Mouse (Mus musculus): ENCODE measurements around the gene Epyc. TPM values are rescaled to one million over a fixed set of nuclear protein-coding genes. Genes with fewer than 3 reads are reported as not detected.

Epyc gene
- not detected in 2 replicates for total RNA-seq (2021)
- long read RNA-seq = 0 reads

DNA sequence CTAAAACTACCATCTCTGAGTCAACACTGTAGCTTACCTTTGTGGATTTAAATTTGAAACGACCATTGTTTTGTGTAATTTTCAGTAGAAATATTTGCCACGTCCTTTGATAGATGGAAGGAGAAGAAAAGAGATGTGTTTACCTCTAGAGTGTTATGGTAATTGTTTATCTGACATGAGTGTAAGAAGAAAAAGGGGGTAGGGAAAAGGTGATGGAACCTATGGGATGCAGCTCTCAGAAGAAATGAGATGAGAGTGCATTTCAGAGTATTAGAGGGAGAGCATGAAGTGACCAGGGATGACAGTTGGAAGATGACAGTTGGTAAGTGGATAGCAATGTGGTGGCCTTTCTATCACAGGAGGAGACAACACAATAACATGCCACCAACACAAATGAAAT is at the start of gene Epyc:
Gene Epyc, plus strand, starts transcription at position 301 of the 400 bp plus-strand sequence.
- DNase-seq = no peak

DNA sequence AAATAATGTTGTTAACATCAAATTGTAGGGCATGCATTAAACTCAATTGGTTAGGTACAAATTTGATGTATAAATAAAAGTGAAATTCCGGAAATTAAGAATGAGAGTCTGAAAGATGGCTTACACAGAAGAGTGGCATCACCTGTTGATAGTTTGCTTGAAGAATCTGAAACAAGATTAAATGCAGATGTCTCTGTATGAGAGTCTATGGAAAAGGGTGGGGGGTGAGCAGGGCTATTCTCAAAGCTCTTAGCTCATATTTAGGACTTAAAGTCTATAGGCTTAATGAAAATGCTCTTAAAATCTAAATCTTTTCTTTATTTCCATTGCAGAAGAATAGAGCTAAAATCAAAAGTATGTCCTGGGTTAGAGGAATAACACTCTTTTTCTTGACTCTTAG is 48.2 kb upstream of the Epyc start:
- DNase-seq = no peak

DNA sequence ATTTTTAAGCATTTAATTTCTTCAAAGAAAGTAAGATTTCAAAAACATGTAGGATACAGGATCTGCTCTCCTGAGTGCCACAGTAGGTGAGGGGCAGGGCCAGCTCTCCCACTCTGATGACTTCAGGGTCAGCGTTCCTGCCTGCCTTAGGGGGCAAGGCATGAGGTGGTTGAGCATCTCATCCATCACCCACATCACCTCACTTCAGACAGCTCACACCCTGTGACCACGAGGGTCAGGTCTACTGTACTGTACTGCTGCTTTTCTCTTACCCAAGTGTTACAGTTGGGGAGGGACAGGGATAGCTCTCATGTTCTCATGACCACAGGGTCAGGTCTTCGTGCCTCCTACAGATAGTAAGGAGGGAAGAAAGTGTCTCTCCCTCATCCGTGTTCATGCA is 42.1 kb upstream of the Epyc start:
- DNase-seq = no peak

DNA sequence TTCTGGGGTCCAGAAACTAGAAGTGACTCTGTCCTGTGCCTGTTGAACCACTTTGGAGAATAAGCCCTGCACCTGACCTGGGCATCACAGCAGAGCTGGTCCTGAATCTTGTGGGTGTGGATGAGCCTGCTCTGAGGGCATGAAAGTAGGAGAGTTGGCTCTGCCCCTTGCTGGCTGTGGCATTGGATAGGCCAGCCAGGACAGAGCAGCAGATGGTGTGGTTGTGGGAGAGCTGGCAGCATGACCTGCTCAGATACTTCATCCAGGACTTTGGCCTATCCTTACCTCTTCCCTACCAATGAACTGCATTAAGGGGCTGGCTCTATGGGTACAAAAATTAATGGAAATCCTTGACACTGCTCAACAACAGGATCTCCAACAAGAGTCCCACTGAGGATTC is 40.6 kb upstream of the Epyc start:
- no peak for DNase-seq

DNA sequence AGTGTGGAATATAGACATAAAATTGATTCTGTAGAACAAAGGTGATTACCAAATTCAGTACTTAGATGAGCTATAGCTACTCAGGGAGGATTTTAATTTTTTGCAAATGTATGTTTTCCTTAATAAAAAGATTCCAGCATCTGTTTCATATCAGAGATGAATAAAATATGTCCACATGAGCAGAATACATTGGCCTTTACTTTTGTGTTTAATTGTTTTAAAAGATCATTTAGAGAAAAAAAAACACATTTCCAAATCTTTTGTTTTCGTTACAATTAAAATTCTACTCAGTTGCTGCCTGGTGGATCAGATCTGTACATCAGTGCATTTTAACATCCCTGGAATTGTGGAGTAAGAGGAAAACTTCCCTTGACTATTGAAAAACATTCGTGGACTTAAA is 37.3 kb upstream of the Epyc start, which contains the start of gene Kera:
Gene Kera, plus strand, starts transcription at position 301 of the 400 bp plus-strand sequence.
- DNase-seq = no peak

DNA sequence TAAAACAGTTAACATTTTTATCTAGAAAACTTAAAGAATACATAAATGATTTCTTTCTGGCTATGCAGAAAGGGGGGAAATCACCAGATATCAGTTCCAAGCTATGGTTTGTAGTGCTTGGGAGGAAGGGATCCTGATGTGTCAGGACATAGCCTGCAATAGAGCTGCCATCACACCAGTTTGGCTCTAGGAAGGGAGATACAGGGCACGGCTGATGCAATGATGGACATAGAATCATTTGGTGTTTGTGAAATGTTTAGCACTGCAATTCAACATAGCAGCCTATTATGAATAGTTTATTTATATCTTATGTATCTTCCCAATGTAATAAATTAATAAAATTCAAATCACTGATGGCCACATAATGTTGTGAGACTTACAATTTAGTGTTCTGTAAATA is 21.5 kb upstream of the Epyc start:
- no peak for DNase-seq

DNA sequence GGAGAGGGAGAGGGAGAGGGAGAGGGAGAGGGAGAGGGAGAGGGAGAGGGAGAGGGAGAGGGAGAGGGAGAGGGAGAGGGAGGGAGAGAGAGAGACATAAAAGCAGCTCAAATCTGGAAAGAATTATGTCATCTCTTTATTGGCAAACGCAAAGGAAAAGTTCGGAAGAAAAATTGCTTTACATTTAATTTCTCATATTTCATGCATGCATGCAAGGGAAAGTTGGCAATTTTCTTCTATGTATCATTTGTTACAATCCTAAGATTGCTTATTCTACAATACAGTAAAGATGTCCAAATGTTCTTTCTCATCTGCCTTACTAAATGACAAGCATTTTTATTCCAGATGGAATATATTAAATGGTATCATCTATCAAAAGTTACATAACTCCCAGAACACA is 19.5 kb upstream of the Epyc start:
- no peak for DNase-seq

DNA sequence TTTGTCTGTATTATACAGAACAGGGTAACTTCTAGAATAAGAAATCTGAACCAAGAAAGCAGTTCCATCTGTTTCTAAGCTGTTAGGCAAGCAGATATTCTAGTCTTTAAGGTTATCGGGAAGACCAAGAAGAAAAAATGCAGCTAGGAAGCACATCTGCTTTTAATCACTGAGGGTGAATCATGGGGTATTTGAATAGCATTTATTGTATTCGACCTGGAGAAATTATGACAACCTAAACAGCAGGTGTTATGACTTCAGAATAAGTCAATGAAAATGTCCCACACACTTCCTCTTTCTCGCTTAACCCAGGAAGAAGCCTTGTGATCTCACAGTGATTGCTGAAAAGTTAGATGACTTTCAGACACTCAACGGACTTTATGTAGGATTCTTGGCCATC is 18.8 kb upstream of the Epyc start:
- DNase-seq = no peak

DNA sequence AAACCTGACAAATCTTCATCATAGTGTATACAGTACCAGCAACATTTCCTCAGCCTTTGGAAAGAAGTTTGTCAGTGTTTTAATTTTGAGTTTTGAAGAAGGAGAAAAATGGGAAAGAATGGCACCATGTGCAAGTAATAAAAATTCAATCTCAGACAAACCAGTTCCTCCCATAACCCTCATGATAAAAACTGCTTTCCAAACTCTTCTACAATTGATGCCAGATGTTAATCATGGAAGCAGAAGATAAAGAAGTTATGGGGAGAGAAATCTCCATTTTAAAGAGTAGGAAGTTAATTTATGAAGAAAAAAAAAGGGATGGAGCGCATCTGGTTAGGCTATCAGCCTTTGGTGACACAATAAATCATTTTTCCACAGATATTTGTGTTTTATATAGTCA is 17.3 kb upstream of the Epyc start:
- no peak for DNase-seq

DNA sequence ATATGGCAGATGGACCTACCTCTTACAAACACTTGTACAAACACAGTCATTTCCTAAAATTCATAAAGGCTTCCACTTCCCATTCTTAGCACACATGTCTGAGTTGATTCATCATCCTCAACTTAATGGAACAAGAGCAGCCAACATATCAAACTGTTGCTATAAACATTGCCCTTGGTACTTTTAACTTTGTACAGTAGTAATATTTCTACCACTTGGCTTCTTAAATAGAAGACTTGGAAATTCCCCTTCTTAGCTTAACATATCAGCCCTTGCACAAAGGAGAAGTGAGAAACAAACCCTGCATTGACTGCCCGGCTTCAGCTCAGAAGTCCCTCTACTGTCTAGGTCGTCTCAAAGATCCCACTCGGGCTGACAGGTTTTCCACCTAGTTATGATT is 12.8 kb upstream of the Epyc start:
- DNase-seq = no peak

DNA sequence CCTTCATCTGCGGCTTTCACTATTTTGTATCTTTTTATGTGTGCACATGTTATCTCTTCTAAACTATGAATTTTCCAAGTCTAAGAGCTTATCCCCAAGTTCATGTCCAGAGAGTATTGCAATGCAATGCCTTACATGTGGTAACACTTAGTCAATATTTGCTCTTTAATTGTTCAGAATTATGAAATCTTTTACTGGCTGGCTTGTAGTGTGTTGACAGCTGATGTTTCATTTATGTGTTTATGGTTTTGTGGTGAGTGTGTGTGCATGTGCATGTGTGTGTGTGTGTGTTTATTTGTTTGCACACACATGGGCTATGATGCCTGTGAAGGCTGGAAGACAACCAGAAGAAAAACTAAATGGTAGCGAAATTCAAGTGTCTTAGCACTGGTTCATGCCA is 1.9 kb upstream of the Epyc start:
- DNase-seq = no peak

DNA sequence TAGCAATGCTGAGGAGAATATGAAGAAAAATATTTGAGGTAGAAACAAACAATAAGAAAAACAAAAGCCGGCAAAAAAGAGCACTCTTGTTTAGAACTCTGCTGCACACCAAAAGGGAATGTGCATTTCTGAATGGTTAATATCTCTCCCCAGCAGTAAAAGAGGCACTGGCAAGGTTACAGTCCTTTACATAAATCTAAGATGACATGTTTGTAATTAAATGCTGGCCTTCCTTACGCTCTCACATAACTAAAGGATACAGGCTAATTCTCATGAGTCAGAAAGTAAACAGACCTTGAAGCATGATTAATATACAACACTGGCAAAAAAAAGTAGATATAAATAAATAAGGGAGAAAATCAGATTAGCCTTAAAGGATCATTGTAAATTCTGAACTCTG is 6.5 kb downstream of the Epyc start:
- DNase-seq = no peak

DNA sequence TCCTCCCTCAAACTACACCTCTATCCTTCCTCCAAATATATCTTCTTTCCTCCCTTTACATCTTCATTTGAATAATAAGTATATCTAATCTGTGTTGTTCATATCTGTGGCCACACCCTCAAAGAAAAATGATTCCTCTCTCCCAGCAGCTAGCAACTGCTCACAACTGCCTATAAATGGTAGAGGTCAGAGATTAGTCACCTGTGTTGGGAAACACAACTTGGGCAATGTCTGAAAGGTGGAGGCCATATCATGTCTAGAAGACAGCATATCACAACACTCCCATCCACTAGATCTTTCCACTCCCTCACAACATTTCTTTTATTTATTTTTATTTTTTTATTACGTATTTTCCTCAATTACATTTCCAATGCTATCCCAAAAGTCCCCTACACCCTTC is 15.6 kb downstream of the Epyc start:
- DNase-seq = no peak

DNA sequence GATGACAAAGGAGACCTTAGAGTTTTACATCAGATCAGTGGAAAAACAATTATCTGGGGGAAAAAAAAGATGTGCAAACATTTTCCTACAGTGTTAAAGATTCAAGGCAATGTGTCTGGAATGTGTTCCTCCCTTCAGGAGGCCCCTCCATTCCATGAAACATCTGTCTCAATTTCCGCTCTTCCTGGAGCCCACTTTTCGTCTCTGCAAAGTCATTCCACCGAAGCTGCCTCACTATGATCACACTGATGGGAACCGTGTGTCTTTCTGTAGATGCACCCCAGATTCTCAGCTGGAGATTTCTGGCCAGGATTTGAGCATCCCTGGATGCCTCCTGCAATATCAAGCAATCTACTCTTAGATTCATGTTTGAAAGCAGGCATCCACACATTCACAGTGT is 24.8 kb downstream of the Epyc start:
- no peak for DNase-seq

DNA sequence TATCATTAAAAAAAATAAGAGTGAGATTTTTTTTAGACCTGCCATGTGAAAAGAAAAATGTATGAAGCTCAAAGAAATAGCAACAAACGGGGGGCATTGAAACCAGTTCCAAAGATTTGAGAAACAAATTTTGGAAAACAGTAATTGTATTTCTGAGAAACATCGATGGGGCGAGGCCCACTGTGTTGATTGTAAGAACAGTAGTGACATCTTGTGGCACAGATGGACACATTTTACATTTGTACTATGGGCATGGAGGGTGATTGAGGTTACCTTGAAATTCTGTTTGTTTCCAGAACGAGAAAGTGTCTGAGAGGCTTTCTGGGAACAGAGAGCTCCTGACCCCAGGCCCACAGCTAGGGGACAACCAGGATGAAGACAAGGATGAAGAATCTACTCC is 26.3 kb downstream of the Epyc start:
- no peak for DNase-seq

DNA sequence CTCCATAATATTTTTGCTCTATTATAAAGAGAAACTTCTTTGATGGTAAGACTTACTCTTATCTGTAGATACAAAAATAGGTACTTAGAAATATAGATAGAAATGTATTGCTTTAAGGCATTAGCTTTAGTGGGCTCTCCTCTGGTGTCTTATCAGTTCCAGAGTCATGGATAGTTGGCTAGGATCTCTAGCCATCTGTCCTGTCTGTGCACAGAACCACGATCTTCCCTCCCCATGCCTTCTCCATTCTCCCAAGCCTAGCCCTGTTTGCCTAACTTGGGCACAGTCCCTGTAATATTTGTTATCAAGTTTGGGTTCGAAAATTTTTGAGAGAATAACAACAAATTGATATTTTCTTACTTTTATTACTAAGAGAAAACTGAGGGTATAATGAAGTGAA is 29.4 kb downstream of the Epyc start:
- DNase-seq = no peak

DNA sequence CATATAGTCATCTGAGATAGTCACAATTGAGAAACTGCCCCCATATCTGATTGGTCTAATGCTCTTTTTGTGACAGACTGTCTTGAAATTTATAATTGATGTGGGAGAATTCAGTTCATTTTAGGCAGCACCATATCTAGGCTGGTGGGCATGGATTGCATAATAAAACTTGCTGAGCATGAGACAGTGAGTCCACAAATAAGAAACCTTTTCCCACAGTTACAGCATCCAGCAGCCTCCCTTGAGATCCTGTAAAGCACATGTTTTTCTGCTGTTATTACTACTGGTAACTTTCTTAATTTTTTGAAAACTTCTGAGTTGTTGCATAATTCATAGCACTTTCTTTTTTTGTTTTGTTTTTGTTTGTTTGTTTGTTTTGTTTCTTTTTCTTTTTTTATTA is 39.1 kb downstream of the Epyc start:
- no peak for DNase-seq

DNA sequence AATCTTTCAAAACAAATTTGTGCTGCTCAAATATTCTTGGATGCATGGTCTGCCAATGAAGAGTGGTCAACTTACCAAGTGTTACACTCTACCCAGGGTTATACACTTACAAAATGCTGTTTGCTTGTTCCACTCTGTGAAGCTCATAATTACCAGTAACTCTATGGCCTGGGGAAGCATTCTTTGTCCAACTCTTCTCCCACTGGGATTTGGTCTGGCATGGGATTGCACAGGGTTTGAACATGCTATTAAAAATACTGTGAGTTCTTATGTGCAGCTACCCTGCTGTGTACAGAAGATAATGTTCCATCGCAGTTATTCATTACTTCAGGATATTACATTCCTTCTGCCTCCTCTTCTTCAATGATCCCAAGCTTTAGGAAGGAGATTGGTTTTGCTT is 43.3 kb downstream of the Epyc start:
- no peak for DNase-seq

DNA sequence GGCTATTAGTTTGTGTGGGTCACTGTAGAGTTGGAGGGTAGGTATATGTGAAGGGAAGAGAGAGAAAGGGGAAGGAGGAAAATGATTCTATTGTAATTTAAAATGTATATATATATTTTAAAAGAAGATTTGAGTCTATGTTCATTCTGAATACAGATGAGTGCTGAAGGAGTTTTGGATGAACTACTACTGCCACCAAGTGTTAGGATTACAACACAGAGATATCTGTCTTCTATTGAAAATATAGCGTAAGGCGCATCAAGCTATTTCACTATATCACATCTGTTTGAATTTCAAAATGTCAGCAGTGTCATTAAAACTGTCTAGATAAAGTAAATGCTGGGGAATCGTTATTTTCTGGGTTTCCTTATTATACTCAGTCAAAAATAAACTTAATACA is 45.6 kb downstream of the Epyc start:
- DNase-seq = no peak

DNA sequence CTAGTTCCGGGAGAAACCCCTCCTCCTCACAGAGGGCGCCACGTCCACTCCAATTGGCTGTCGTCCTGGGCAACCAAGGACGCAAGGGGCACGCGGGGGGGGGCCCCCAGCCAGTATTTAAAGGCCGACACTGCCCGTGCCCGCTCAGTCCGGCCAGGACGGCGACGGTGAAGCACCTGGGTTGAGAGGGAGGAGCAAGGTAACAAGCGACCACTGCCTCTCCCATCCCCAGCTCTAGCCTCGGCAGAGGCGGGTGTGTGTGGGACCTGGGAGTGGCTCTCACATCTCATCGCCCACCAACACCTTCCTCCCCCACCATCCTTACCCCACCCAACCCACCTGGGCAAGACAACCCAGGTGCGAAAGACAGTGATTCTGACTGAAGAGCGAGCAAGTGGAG is 49.0 kb downstream of the Epyc start, which contains the start of gene Ccer1:
Gene Ccer1, plus strand, starts transcription at position 147 of the 400 bp plus-strand sequence.
- no peak for DNase-seq

DNA sequence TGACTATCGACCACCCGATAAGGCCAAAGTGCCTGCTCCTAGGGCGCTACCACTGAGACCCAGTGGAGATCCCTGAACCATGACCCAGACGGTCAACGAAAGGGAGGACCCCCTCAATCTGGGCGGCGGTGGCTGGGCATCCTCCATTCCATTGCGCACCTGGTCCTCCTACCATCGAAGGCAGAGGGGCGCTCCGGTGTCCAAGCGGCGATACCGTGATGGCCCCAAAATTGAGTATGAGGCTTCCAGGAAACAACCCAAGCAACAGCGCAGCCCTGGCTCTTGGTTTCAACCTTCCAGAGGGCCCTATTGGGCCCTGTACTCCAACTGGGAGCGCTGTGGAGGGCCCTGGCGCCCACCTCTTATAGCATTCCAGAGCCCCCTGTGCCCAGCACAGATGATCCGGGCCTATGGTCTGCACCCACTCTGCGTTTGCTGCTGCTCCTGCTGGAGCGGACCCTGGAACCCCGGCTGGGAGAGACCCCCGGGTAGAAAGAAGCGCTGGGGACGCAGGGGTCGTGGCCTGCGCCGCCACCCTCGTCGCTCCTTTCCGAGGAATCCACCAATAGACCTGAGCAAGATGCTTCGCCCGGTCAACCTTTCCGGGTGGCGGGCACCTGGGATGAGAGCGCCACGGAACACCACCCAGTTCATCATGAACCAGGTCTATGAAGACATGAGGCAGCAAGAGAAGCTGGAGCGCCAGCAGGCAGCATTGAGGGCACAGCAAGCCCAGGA is 49.7 kb downstream of the Epyc start:
- DNase-seq = no peak

DNA sequence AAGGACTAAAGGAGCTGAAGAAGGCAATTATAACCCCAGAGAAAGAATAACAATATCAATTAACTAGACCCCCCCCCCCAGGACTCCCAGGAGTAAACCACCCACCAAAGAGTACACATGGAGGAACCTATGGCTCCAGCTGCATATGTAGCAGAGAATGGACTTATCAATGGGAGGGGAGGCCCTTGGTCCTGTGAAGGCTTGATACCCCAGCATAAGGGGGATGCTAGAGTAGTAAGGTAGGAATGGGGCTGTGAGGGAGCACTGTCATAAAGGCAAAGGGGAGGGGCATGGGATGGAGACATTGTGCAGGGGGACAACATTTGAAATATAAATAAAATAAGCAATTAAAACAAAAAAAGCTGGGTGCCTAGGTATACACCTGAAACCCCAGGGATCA is 58.5 kb downstream of the Epyc start:
- DNase-seq = no peak

DNA sequence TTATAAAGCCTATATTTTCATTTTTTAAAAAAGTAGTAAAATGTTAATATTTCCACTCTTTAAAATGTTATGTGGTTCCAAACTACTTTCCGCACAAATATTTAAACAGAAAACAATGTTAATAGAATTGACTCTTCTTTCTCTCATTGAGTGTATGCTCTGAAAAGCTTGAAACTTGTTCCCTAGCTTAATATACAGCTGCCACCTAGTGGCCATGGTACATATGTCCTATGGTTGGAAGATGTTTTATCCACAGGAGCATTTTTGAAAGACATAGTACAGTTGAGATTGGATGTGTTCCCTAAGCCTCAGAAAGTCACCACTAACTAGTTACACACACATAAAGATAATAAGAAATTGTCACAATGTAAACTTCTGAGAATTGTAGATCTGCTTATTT is 60.7 kb downstream of the Epyc start:
- no peak for DNase-seq

DNA sequence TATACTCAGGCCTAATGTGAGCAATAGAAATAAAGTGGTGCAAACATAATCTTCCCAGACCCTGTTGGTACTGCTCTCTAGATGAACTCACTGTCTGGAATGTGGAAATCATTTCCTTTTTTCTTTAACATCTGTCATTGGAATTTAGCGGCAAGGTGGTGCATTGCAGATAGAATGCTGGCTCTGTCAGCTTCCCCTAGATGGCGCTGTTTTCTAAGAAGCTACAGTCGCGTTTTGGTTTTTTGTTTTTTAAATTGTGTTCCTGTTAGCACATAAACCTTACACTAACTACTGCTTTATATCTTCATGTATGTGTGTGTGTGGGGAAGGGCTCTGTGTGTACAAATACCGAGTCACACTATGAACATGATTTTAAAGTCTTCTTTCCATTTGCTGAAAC is 68.8 kb downstream of the Epyc start:
- DNase-seq = peak; percentile 4

DNA sequence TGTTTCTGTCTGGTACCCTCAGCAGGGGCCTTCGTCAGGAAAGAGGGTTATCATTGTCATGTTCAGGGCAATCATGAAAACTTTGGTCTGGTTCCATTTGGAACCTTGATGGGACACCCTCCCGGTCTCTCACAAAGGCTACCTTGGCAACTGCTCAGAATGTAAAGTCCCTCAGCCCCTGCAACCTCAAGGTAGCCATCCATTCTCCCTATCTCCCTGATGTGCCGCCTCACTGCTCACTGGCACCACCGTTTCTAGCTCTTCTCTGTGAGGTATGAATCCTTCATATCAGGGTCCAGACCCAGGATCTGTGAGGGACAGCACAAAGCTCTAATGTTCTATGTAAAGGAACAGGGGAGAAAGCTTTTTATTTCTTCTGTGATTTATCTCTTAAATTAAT is 70.7 kb downstream of the Epyc start:
- DNase-seq = no peak

Measured in adrenal gland, postnatal 25 days (tissue).